Mouse (Mus musculus) thymus, postnatal 10 days (tissue): ENCODE data around the gene Map7.

Experiments
- DNase-seq, 2 experiments: peaks; one replicate each; pipeline ENCODE4 v3.0.0; 2021; ENCODE audit warnings: low spot score in 2 of 2

The Map7 gene

GRCm38 (mm10) chr10:20186800-20187273 is 38.6 kb downstream of the Map7 start:
- DNase-seq, result no peak

- no peak for DNase-seq
Measured at GRCm38 (mm10) chr10:20190139-20190747, 42.0 kb downstream of the Map7 start.

GRCm38 (mm10) chr10:20194847-20195540 is 46.7 kb downstream of the Map7 start:
- DNase-seq, result no peak

- no peak for DNase-seq
Measured at GRCm38 (mm10) chr10:20197039-20197438, 48.8 kb downstream of the Map7 start.

GRCm38 (mm10) chr10:20198968-20199737 is 50.9 kb downstream of the Map7 start:
- no peak for DNase-seq

GRCm38 (mm10) chr10:20201236-20201635 is 53.0 kb downstream of the Map7 start:
- no peak for DNase-seq

- no peak for DNase-seq
Measured at GRCm38 (mm10) chr10:20202171-20202570, 53.9 kb downstream of the Map7 start.

GRCm38 (mm10) chr10:20202818-20203217 is 54.5 kb downstream of the Map7 start:
- DNase-seq, result no peak

GRCm38 (mm10) chr10:20203502-20203901 is 55.2 kb downstream of the Map7 start:
- DNase-seq, result no peak

- peak in 1 of 2 experiments; percentile 33 for DNase-seq
Measured at GRCm38 (mm10) chr10:20204696-20205431, 56.6 kb downstream of the Map7 start.

GRCm38 (mm10) chr10:20206966-20207365 is 58.7 kb downstream of the Map7 start:
- DNase-seq, result no peak

- DNase-seq, result no peak
Measured at GRCm38 (mm10) chr10:20209609-20210341, 61.5 kb downstream of the Map7 start.

- no peak for DNase-seq
Measured at GRCm38 (mm10) chr10:20214418-20214817, 66.1 kb downstream of the Map7 start.

GRCm38 (mm10) chr10:20216982-20217381 is 68.7 kb downstream of the Map7 start:
- DNase-seq, result no peak

- DNase-seq, result no peak
Measured at GRCm38 (mm10) chr10:20218866-20219265, 70.6 kb downstream of the Map7 start.

GRCm38 (mm10) chr10:20219538-20219937 is 71.3 kb downstream of the Map7 start:
- peak; percentile 11 to 33 for DNase-seq

GRCm38 (mm10) chr10:20220443-20221071 is 72.3 kb downstream of the Map7 start:
- DNase-seq, result no peak

- DNase-seq, result no peak
Measured at GRCm38 (mm10) chr10:20222011-20222410, 73.7 kb downstream of the Map7 start.

- no peak for DNase-seq
Measured at GRCm38 (mm10) chr10:20226728-20227127, 78.5 kb downstream of the Map7 start.

GRCm38 (mm10) chr10:20230026-20230425 is 81.8 kb downstream of the Map7 start:
- DNase-seq, result no peak

GRCm38 (mm10) chr10:20233451-20233850 is 85.2 kb downstream of the Map7 start:
- DNase-seq, result no peak
